16 mouse cellular contexts compared by ENCODE assay signal in the genomic region with DNA sequence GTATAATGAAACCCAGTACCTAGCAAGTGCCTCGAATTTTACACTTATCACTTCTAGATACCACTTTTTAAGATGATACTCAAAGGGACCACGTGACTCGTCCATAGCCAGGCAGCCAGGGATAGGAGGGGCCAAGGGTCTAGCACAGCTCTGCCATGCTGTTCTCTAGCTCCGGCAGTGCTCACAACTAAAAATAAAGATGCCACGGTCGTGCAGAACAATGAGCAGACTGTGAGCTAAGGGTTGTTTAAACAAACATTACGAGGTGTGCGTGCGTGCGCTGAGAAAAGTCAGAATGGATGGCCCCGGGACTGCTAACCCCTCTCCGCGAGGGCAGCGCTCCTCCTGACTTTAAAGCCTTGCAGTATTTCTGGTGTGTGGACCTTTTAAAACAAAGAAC. TPM values are rescaled to one million over a fixed set of nuclear protein-coding genes. Genes with fewer than 3 reads are reported as not detected.
DNase-seq lines count a peak whose midpoint lies in the region; ATAC-seq lines count a peak whose summit lies in the region.
"Had no signal": no experiment of that assay in that cellular context is flagged by ENCODE, and none has a peak within 500 bp of the region (broad histone marks: within the 10 kb centered on the region; RNA-seq: fewer than 3 reads in every experiment).

No protein-coding gene starts in this region.

- no peak for DNase-seq in heart, adult 8-10 months (ENCODE audit: low spot score)
- DNase-seq in midbrain, embryonic 11.5 days (ENCODE audit: low spot score, missing footprints), result no peak
- no peak for DNase-seq in embryonic facial prominence, embryonic 14.5 days (ENCODE audit: low spot score)
- no peak for DNase-seq in adrenal gland, postnatal 25 days
- no peak for DNase-seq in ovary, postnatal 14 days (ENCODE audit: low spot score)
- DNase-seq: adrenal gland, postnatal 10 days; cerebellum, adult 8-10 months; heart, postnatal 4 days; kidney, adult 11 months; kidney, postnatal 10 days; liver; right cerebral cortex, postnatal 14 days had no signal

- H3K27ac ChIP-seq in heart, embryonic 15.5 days, result no peak overlapping the region
- H3K27ac ChIP-seq in midbrain, embryonic 16.5 days (ENCODE audit: low read length), result no peak overlapping the region
- no peak overlapping the region for H3K27ac ChIP-seq in midbrain, embryonic 11.5 days (ENCODE audit: low read depth, low read length)
- H3K27ac ChIP-seq in embryonic facial prominence, embryonic 14.5 days (replicated peaks; ENCODE audit: low read depth, low read length), result no peak overlapping the region
- H3K27ac ChIP-seq: midbrain, embryonic 13.5 days had no signal

- peaks cover 7% of the 10 kb centered on the region for H3K4me1 ChIP-seq in heart, embryonic 15.5 days (replicated peaks)
- no peaks in the 10 kb centered on the region for H3K4me1 ChIP-seq in midbrain, embryonic 16.5 days (ENCODE audit: control insufficient read depth, insufficient read depth, low read length)
- H3K4me1 ChIP-seq in midbrain, embryonic 11.5 days (ENCODE audit: control insufficient read depth, insufficient read depth, low read length), result peaks cover 6% of the 10 kb centered on the region; the same call in 1 of the 2 replicates
- no peaks in the 10 kb centered on the region for H3K4me1 ChIP-seq in embryonic facial prominence, embryonic 14.5 days (ENCODE audit: control insufficient read depth, insufficient read depth, low read length)

- H3K4me3 ChIP-seq in heart, embryonic 15.5 days, result no peak overlapping the region
- H3K4me3 ChIP-seq in midbrain, embryonic 16.5 days (ENCODE audit: low read depth, low read length), result no peak overlapping the region
- H3K4me3 ChIP-seq in midbrain, embryonic 11.5 days (ENCODE audit: low read depth, low read length), result no peak overlapping the region
- H3K4me3 ChIP-seq in embryonic facial prominence, embryonic 14.5 days (ENCODE audit: low read depth, low read length), result no peak overlapping the region
- H3K4me3 ChIP-seq: midbrain, embryonic 13.5 days had no signal

- H3K4me2 ChIP-seq in heart, embryonic 15.5 days, result peak overlapping the region; percentile 32
- H3K4me2 ChIP-seq in midbrain, embryonic 16.5 days (ENCODE audit: low read length), result 0 out of 2 replicates have a peak overlapping the region, but pooled peaks have one; percentile 8
- H3K4me2 ChIP-seq in midbrain, embryonic 11.5 days, result no peak overlapping the region
- peak overlapping the region; percentile 18; the same call in 1 of the 2 replicates for H3K4me2 ChIP-seq in embryonic facial prominence, embryonic 14.5 days (ENCODE audit: low read depth, low read length)
- H3K4me2 ChIP-seq: midbrain, embryonic 13.5 days had no signal

- H3K27me3 ChIP-seq in heart, embryonic 15.5 days, result no peaks in the 10 kb centered on the region
- H3K27me3 ChIP-seq in midbrain, embryonic 16.5 days (ENCODE audit: control insufficient read depth, insufficient read depth, low read depth, low read length), result no peaks in the 10 kb centered on the region
- H3K27me3 ChIP-seq in midbrain, embryonic 11.5 days (ENCODE audit: control insufficient read depth, insufficient read depth, low read length), result no peaks in the 10 kb centered on the region; the same call in 1 of the 2 replicates
- H3K27me3 ChIP-seq in embryonic facial prominence, embryonic 14.5 days (replicated peaks; ENCODE audit: control insufficient read depth, insufficient read depth, low read length), result no peaks in the 10 kb centered on the region
- H3K27me3 ChIP-seq: midbrain, embryonic 13.5 days had no signal

- H3K9ac ChIP-seq in heart, embryonic 15.5 days, result no peak overlapping the region
- no peak overlapping the region for H3K9ac ChIP-seq in midbrain, embryonic 16.5 days (ENCODE audit: low read depth, low read length)
- H3K9ac ChIP-seq in midbrain, embryonic 11.5 days (ENCODE audit: low read length), result no peak overlapping the region
- no peak overlapping the region for H3K9ac ChIP-seq in embryonic facial prominence, embryonic 14.5 days (ENCODE audit: low read depth, low read length)
- H3K9ac ChIP-seq: midbrain, embryonic 13.5 days had no signal

- 26% methylated on average over 14 of the region's 14 CpGs for WGBS in heart, embryonic 15.5 days
- WGBS in midbrain, embryonic 16.5 days, result 56% methylated on average over 14 of the region's 14 CpGs
- 62% methylated on average over 14 of the region's 14 CpGs for WGBS in midbrain, embryonic 11.5 days
- 46% methylated on average over 14 of the region's 14 CpGs for WGBS in embryonic facial prominence, embryonic 14.5 days

- H3K9me3 ChIP-seq in heart, embryonic 15.5 days (replicated peaks), result no peaks in the 10 kb centered on the region
- no peaks in the 10 kb centered on the region for H3K9me3 ChIP-seq in midbrain, embryonic 16.5 days (replicated peaks; ENCODE audit: control insufficient read depth, low read length, poor library complexity, severe bottlenecking)
- H3K9me3 ChIP-seq in midbrain, embryonic 11.5 days (ENCODE audit: control insufficient read depth, low read length), result no peaks in the 10 kb centered on the region
- H3K9me3 ChIP-seq in embryonic facial prominence, embryonic 14.5 days (ENCODE audit: control insufficient read depth, low read length), result no peaks in the 10 kb centered on the region
- H3K9me3 ChIP-seq: G1E; midbrain, embryonic 13.5 days had no signal

- no peaks in the 10 kb centered on the region for H3K36me3 ChIP-seq in heart, embryonic 15.5 days
- H3K36me3 ChIP-seq in midbrain, embryonic 16.5 days (ENCODE audit: control insufficient read depth, insufficient read depth, low read length), result no peaks in the 10 kb centered on the region
- no peaks in the 10 kb centered on the region for H3K36me3 ChIP-seq in midbrain, embryonic 11.5 days (ENCODE audit: control insufficient read depth, insufficient read depth, low read length)
- no peaks in the 10 kb centered on the region for H3K36me3 ChIP-seq in embryonic facial prominence, embryonic 14.5 days (ENCODE audit: control insufficient read depth, insufficient read depth, low read length)
- H3K36me3 ChIP-seq: G1E; midbrain, embryonic 13.5 days had no signal

- no peak for ATAC-seq in heart, embryonic 15.5 days (replicated peaks; ENCODE audit: insufficient number of reproducible peaks, insufficient read depth, low FRiP score, low read depth)
- ATAC-seq in midbrain, embryonic 16.5 days, result no peak
- ATAC-seq in midbrain, embryonic 11.5 days (ENCODE audit: low FRiP score), result no peak
- ATAC-seq in embryonic facial prominence, embryonic 14.5 days (ENCODE audit: low read depth), result no peak
- ATAC-seq: midbrain, embryonic 13.5 days had no signal

RNA-seq across cellular contexts. Expression of a gene that starts 27.4 kb away (rescaled TPM):
- polyA plus RNA-seq in heart, embryonic 15.5 days (2015; fragmentation: Nextera tagmentation; extraction: Ambion mirVana), result 278 and 328 TPM in 2 replicates
- total RNA-seq in heart, adult 8-10 months (2022), result 100 to 1,000 TPM; 126 to 181 (median 148) TPM
- polyA plus RNA-seq in midbrain, embryonic 16.5 days (2015; fragmentation: Nextera tagmentation; extraction: Ambion mirVana), result 500 and 511 TPM in 2 replicates
- polyA plus RNA-seq in midbrain, embryonic 11.5 days (2014; fragmentation: Nextera tagmentation; extraction: Ambion mirVana), result 562 and 573 TPM in 2 replicates
- polyA plus RNA-seq in embryonic facial prominence, embryonic 14.5 days (2014; fragmentation: Nextera tagmentation; extraction: Ambion mirVana), result 459 and 481 TPM in 2 replicates
- 209 and 246 TPM in 2 replicates for total RNA-seq in adrenal gland, postnatal 25 days (2021)
